ENCODE assay signal across 13 mouse cellular contexts in genomic region chr4:128913794-128914193, GRCm38 (mm10). TPM values are rescaled to one million over a fixed set of nuclear protein-coding genes. Genes with fewer than 3 reads are reported as not detected.
DNase-seq lines count a peak whose midpoint lies in the region; ATAC-seq and TF ChIP-seq lines count a peak whose summit lies in the region.
"Had no signal": no experiment of that assay in that cellular context is flagged by ENCODE, and none has a peak within 500 bp of the region (broad histone marks: within the 10 kb centered on the region; RNA-seq: fewer than 3 reads in every experiment).

No protein-coding gene starts in this region.

- no peak overlapping the region for H3K27ac ChIP-seq in hindbrain, embryonic 11.5 days (ENCODE audit: low read depth, low read length)
- H3K27ac ChIP-seq in hindbrain, embryonic 16.5 days (ENCODE audit: low read depth, low read length): no peak overlapping the region
- H3K27ac ChIP-seq in cerebellum, adult 2 months (ENCODE audit: insufficient read depth, low read length): no peak overlapping the region
- H3K27ac ChIP-seq: kidney, embryonic 15.5 days; midbrain, embryonic 12.5 days had no signal

- ATAC-seq in hindbrain, embryonic 11.5 days (ENCODE audit: low FRiP score): no peak
- no peak for ATAC-seq in hindbrain, embryonic 16.5 days
- ATAC-seq in G1E (ENCODE audit: extremely low read depth, insufficient number of reproducible peaks, low FRiP score, poor library complexity, severe bottlenecking): no peak
- ATAC-seq in granulocyte monocyte progenitor cell, adult 5-6 weeks (replicated peaks; ENCODE audit: poor library complexity, severe bottlenecking): peak; percentile 76
- ATAC-seq: Patski had no signal

- no peak overlapping the region for H3K4me3 ChIP-seq in hindbrain, embryonic 11.5 days (ENCODE audit: low read depth, low read length)
- H3K4me3 ChIP-seq in hindbrain, embryonic 16.5 days (ENCODE audit: low read length): no peak overlapping the region
- H3K4me3 ChIP-seq in G1E (ENCODE audit: low read depth, low read length): no peak overlapping the region
- H3K4me3 ChIP-seq in cerebellum, adult 2 months (replicated peaks; ENCODE audit: insufficient read depth, low read depth, low read length): no peak overlapping the region
- H3K4me3 ChIP-seq: erythroblast, embryonic 14.5 days; kidney, embryonic 15.5 days; midbrain, embryonic 12.5 days had no signal

- peak; percentile 42 for DNase-seq in hindbrain, embryonic 11.5 days (ENCODE audit: low spot score)
- peak; percentile 33 for DNase-seq in 3134 (ENCODE audit: extremely low read depth, insufficient read length, low spot score)
- peak; percentile 57 for DNase-seq in G1E (ENCODE audit: low spot score)
- DNase-seq in cerebellum, adult 2 months: no peak
- DNase-seq in layer of hippocampus, postnatal 36 days: no peak
- DNase-seq in cerebellum, adult 11-12 months: no peak
- DNase-seq: right cerebral cortex, adult 18-20 months had no signal

- no peak for TF ChIP-seq CTCF in G1E (IDR thresholded peaks at IDR 0.05; ENCODE audit: low read depth, low read length)
- no peak for TF ChIP-seq CTCF in cerebellum, adult 2 months (IDR thresholded peaks at IDR 0.05; ENCODE audit: borderline replicate concordance, insufficient read depth, low read depth, low read length)

- H3K36me3 ChIP-seq in hindbrain, embryonic 11.5 days (ENCODE audit: control insufficient read depth, insufficient read depth, low read length): no peaks in the 10 kb centered on the region
- H3K36me3 ChIP-seq in hindbrain, embryonic 16.5 days (ENCODE audit: control insufficient read depth, insufficient read depth, low read length): peaks cover 11% of the 10 kb centered on the region
- no peaks in the 10 kb centered on the region for H3K36me3 ChIP-seq in G1E (replicated peaks)

- H3K27me3 ChIP-seq in hindbrain, embryonic 11.5 days (ENCODE audit: control insufficient read depth, insufficient read depth, low read length): no peaks in the 10 kb centered on the region
- no peaks in the 10 kb centered on the region for H3K27me3 ChIP-seq in hindbrain, embryonic 16.5 days (replicated peaks; ENCODE audit: control insufficient read depth, insufficient read depth, low read length)
- H3K27me3 ChIP-seq in G1E (ENCODE audit: insufficient read depth, low read length): 0 out of 2 replicates have a peak, but pooled peaks cover 4% of the 10 kb centered on the region
- no peaks in the 10 kb centered on the region for H3K27me3 ChIP-seq in cerebellum, adult 2 months (ENCODE audit: control insufficient read depth, insufficient read depth, low read length)
- H3K27me3 ChIP-seq: kidney, embryonic 15.5 days; Patski had no signal

- no peak for TF ChIP-seq POLR2A in cerebellum, adult 2 months (IDR thresholded peaks at IDR 0.05; ENCODE audit: borderline replicate concordance, insufficient read depth, low read length)

- no peak overlapping the region for H3K9ac ChIP-seq in hindbrain, embryonic 11.5 days (ENCODE audit: low read depth, low read length)
- no peak overlapping the region for H3K9ac ChIP-seq in hindbrain, embryonic 16.5 days (ENCODE audit: low read depth, low read length)
- H3K9ac ChIP-seq: kidney, embryonic 15.5 days; midbrain, embryonic 12.5 days had no signal

- H3K4me2 ChIP-seq in hindbrain, embryonic 11.5 days (replicated peaks; ENCODE audit: low read depth, low read length): no peak overlapping the region
- no peak overlapping the region for H3K4me2 ChIP-seq in hindbrain, embryonic 16.5 days (ENCODE audit: low read length)
- H3K4me2 ChIP-seq: kidney, embryonic 15.5 days; midbrain, embryonic 12.5 days had no signal

- 19% methylated on average over 4 of the region's 4 CpGs for WGBS in hindbrain, embryonic 11.5 days
- WGBS in hindbrain, embryonic 16.5 days: 29% methylated on average over 4 of the region's 4 CpGs
- 23% methylated on average over 4 of the region's 4 CpGs for WGBS in cerebellum, adult 2 months

- no peaks in the 10 kb centered on the region for H3K9me3 ChIP-seq in hindbrain, embryonic 11.5 days (ENCODE audit: control insufficient read depth, low read length)
- H3K9me3 ChIP-seq in hindbrain, embryonic 16.5 days (ENCODE audit: control insufficient read depth, low read length): no peaks in the 10 kb centered on the region
- H3K9me3 ChIP-seq in G1E (replicated peaks): no peaks in the 10 kb centered on the region
- H3K9me3 ChIP-seq: kidney, embryonic 15.5 days; midbrain, embryonic 12.5 days had no signal

- H3K4me1 ChIP-seq in hindbrain, embryonic 11.5 days (replicated peaks; ENCODE audit: control insufficient read depth, insufficient read depth, low read length): no peaks in the 10 kb centered on the region
- no peaks in the 10 kb centered on the region for H3K4me1 ChIP-seq in hindbrain, embryonic 16.5 days (ENCODE audit: control insufficient read depth, insufficient read depth, low read depth, low read length)
- H3K4me1 ChIP-seq in G1E (ENCODE audit: insufficient read depth, low read depth, low read length): no peaks in the 10 kb centered on the region
- peaks cover 27% of the 10 kb centered on the region for H3K4me1 ChIP-seq in cerebellum, adult 2 months (ENCODE audit: control insufficient read depth, insufficient read depth, low read length)

RNA-seq across cellular contexts. Expression of gene Trim62, which starts 30.4 kb away (rescaled TPM):
- polyA plus RNA-seq in hindbrain, embryonic 11.5 days (2014; fragmentation: Nextera tagmentation; extraction: Ambion mirVana): 13.0 and 13.1 TPM in 2 replicates
- 23.8 and 25.1 TPM in 2 replicates for polyA plus RNA-seq in hindbrain, embryonic 16.5 days (2015; fragmentation: Nextera tagmentation; extraction: Ambion mirVana)
- not detected in 2 replicates for total RNA-seq in G1E (2014; fragmentation: Nextera tagmentation)
- 0.12 and 0.16 TPM in 2 replicates for total RNA-seq in G1E (2017)
- polyA plus RNA-seq in G1E (2012): not detected in 2 replicates
- total RNA-seq in granulocyte monocyte progenitor cell, adult 5-6 weeks (2014; fragmentation: Nextera tagmentation): 0.34 and 2.1 TPM in 2 replicates
- total RNA-seq in granulocyte monocyte progenitor cell, adult 5-6 weeks (2017): 0.10 and 0.30 TPM in 2 replicates
- polyA plus RNA-seq in cerebellum, adult 2 months (2012; rRNA removed): 107 and 129 TPM in 2 replicates
- total RNA-seq in layer of hippocampus, postnatal 36 days (2021): 10 to 100 TPM; 13.9 to 14.2 TPM
- polyA plus RNA-seq: erythroblast, embryonic 14.5 days had no signal

RNA-seq across cellular contexts. Expression of gene Azin2, which starts 48.4 kb away (rescaled TPM):
- polyA plus RNA-seq in hindbrain, embryonic 11.5 days (2014; fragmentation: Nextera tagmentation; extraction: Ambion mirVana): 10.8 and 12.5 TPM in 2 replicates
- polyA plus RNA-seq in hindbrain, embryonic 16.5 days (2015; fragmentation: Nextera tagmentation; extraction: Ambion mirVana): 23.0 and 23.3 TPM in 2 replicates
- total RNA-seq in G1E (2014; fragmentation: Nextera tagmentation): not detected in 2 replicates
- not detected in 2 replicates for total RNA-seq in G1E (2017)
- polyA plus RNA-seq in G1E (2012): not detected in 2 replicates
- 3.3 and 9.7 TPM in 2 replicates for total RNA-seq in granulocyte monocyte progenitor cell, adult 5-6 weeks (2014; fragmentation: Nextera tagmentation)
- total RNA-seq in granulocyte monocyte progenitor cell, adult 5-6 weeks (2017): 0.21 and 0.95 TPM in 2 replicates
- 64.6 TPM in 2 replicates for polyA plus RNA-seq in cerebellum, adult 2 months (2012; rRNA removed)
- 10 to 100 TPM; 38.7 to 39.5 TPM for total RNA-seq in layer of hippocampus, postnatal 36 days (2021)
- polyA plus RNA-seq: erythroblast, embryonic 14.5 days had no signal

Comparison
In these comparisons a context has a peak if more than half of its experiments do, and no peak if none do; other contexts are left out.
1. DNase-seq: peak in hindbrain, embryonic 11.5 days (single experiment), 3134 (single experiment) and G1E (single experiment); none in cerebellum, adult 2 months (0 of 2), layer of hippocampus, postnatal 36 days (0 of 2) and cerebellum, adult 11-12 months (single experiment).
2. RNA of gene Trim62, which starts 30.4 kb away (polyA plus RNA-seq): 107 to 129 TPM in cerebellum, adult 2 months, 23.8 to 25.1 TPM in hindbrain, embryonic 16.5 days and 13.0 to 13.1 TPM in hindbrain, embryonic 11.5 days; not detected in G1E; every median in the first group is over 10 times any median in the second.
3. RNA of gene Azin2, which starts 48.4 kb away (polyA plus RNA-seq): 64.6 TPM in cerebellum, adult 2 months, 23.0 to 23.3 TPM in hindbrain, embryonic 16.5 days and 10.8 to 12.5 TPM in hindbrain, embryonic 11.5 days; not detected in G1E; every median in the first group is over 10 times any median in the second.